Mouse (Mus musculus) liver, embryonic 14.5 days (tissue): ENCODE results near the gene Agrn. TPM values are rescaled to one million over a fixed set of nuclear protein-coding genes. Genes with fewer than 3 reads are reported as not detected.
A peak's percentile ranks its signal among the peaks of the same experiment; 100 is the strongest.

Experiments used
- ATAC-seq: fragments of 200-750 bp; cut with Nextera tagmentation; 2 replicates; pipeline ENCODE4 v1.8.0; 2017; ENCODE audit warnings: moderate number of reproducible peaks, mild to moderate bottlenecking, moderate library complexity; ENCODE audit not compliant: insufficient read depth
- DNase-seq, 3 experiments: peaks; one replicate each; pipeline ENCODE4 v3.0.0-alpha.2; 2012 to 2013; ENCODE audit warnings: low read depth in 3 of 3, low spot score in 3 of 3
- H3K27ac ChIP-seq: fragments of 300-500 bp; sonication (generic); 2 replicates; pipeline ENCODE4 v1.5.1; 2014; ENCODE audit warnings: moderate library complexity, mild to moderate bottlenecking, control low read depth, inconsistent platforms
- H3K27me3 ChIP-seq: fragments of 300-500 bp; sonication (generic); 2 replicates; pipeline ENCODE4 v1.6.1; 2014; ENCODE audit warnings: mild to moderate bottlenecking, low read length, moderate library complexity; ENCODE audit not compliant: control insufficient read depth, insufficient read depth
- H3K36me3 ChIP-seq: fragments of 300-500 bp; sonication (generic); replicated peaks from 2 replicates; pipeline ENCODE4 v1.6.1; 2014; ENCODE audit warnings: low read depth; ENCODE audit not compliant: control insufficient read depth, insufficient read depth
- H3K4me1 ChIP-seq, 2 experiments: fragments of 200-500 bp in 1 of 2; fragments of 300-500 bp in 1 of 2; sonication (generic) in 1 of 2; replicated peaks; 2 replicates each; pipeline ENCODE4 v1.6.1; 2012 to 2014; ENCODE audit warnings: antibody characterized with exemption in 1 of 2, inconsistent platforms in 1 of 2, low read length in 1 of 2; ENCODE audit not compliant: control insufficient read depth in 2 of 2, insufficient read depth in 2 of 2
- H3K4me2 ChIP-seq: fragments of 300-500 bp; sonication (generic); 2 replicates; pipeline ENCODE4 v1.6.1; 2014; ENCODE audit warnings: low read depth, mild to moderate bottlenecking, control low read depth, moderate library complexity
- H3K4me3 ChIP-seq, 2 experiments: fragments of 200-500 bp in 1 of 2; fragments of 300-500 bp in 1 of 2; sonication (generic) in 1 of 2; 2 replicates each; pipeline ENCODE4 v1.5.1; 2012 to 2014; ENCODE audit warnings: low read depth in 2 of 2, low read length in 2 of 2, mild to moderate bottlenecking in 2 of 2, control low read depth in 1 of 2, inconsistent platforms in 1 of 2, moderate library complexity in 1 of 2; ENCODE audit not compliant: insufficient read depth in 1 of 2
- H3K9ac ChIP-seq: fragments of 300-500 bp; sonication (generic); replicated peaks from 2 replicates; pipeline ENCODE4 v1.6.1; 2014; ENCODE audit warnings: mild to moderate bottlenecking, control low read depth, moderate library complexity
- H3K9me3 ChIP-seq: fragments of 300-500 bp; sonication (generic); 2 replicates; pipeline ENCODE4 v1.6.1; 2016; ENCODE audit warnings: low read length, mixed read lengths; ENCODE audit not compliant: control insufficient read depth
- CTCF ChIP-seq: IDR thresholded peaks from 2 replicates; pipeline ENCODE4 v1.5.1; 2016; ENCODE audit warnings: antibody characterized with exemption, low read depth, control low read depth
- EP300 ChIP-seq: IDR thresholded peaks from 2 replicates; pipeline ENCODE4 v1.6.1; 2016; ENCODE audit warnings: antibody characterized with exemption, low read depth
- WGBS: fragments of 180-500 bp; shearing (Covaris S2); extraction: QIAGEN DNeasy Blood & Tissue Kit; methylation state at CpG from one replicate; pipeline ENCODE4 v1.1.7; 2014; ENCODE audit not compliant: insufficient replicate concordance; 5-methylcytosine and 5-hydroxymethylcytosine counted together
- polyA plus RNA-seq, 2 experiments: library from polyadenylated mRNA; depleted of rRNA in 1 of 2; stranded (reverse) in 1 of 2; unstranded in 1 of 2; fragments of >200 nt; fragmentation: Nextera tagmentation in 1 of 2; extraction: Ambion mirVana in 1 of 2; gene quantifications; 2 replicates each; pipeline versions ENCODE4 v1.2.1 to v1.2.3; 2012 to 2014

The Agrn gene
- polyA plus RNA-seq (2012; rRNA removed) (18.5 TPM in 2 replicates), polyA plus RNA-seq (2014; fragmentation: Nextera tagmentation; extraction: Ambion mirVana) (6.7 and 7.2 TPM in 2 replicates)

- H3K4me2 ChIP-seq: peak within 1 kb of the TSS; percentile 92
- ATAC-seq (peak; percentile 83), DNase-seq (peak in 2 of 3 experiments; percentile 42 to 45)
- peak within 1 kb of the TSS; percentile 72 to 78 for H3K4me3 ChIP-seq
- H3K9ac ChIP-seq: peak within 1 kb of the TSS; percentile 75
- H3K27ac ChIP-seq: peak within 1 kb of the TSS; percentile 90
- no peak for TF ChIP-seq CTCF
- H3K27me3 ChIP-seq: peaks cover 16% of the 10 kb centered on the region
- 0% methylated on average over 63 of the region's 88 CpGs for WGBS
- H3K9me3 ChIP-seq: no peaks in the 10 kb centered on the region
- peaks cover 18 to 28% of the 10 kb centered on the region in 2 experiments for H3K4me1 ChIP-seq
- H3K36me3 ChIP-seq: no peaks in the 10 kb centered on the region
These were observed at the start of gene Agrn for GRCm38 (mm10) chr4:156197131-156197828. TSS of gene Agrn (minus strand) at chr4:156197488.

GRCm38 (mm10) chr4:156236651-156237447 lies 39.6 kb upstream of the Agrn start:
- peaks cover 46% of the 10 kb centered on the region for H3K36me3 ChIP-seq
- no peaks in the 10 kb centered on the region for H3K9me3 ChIP-seq
- DNase-seq: peak in 1 of 3 experiments; percentile 40
- no peak for TF ChIP-seq EP300
- 18% methylated on average over 55 of the region's 60 CpGs for WGBS
- no peak for ATAC-seq
- H3K27me3 ChIP-seq: no peaks in the 10 kb centered on the region
- H3K4me2 ChIP-seq: peak overlapping the region; percentile 95
- H3K4me3 ChIP-seq: peak overlapping the region; percentile 83 to 99
- peak overlapping the region; percentile 44 for H3K27ac ChIP-seq
- H3K9ac ChIP-seq: peak overlapping the region; percentile 86
- H3K4me1 ChIP-seq: peaks cover 4 to 7% of the 10 kb centered on the region in 2 experiments; a peak in 2 of 4 replicates

- Histone ChIP-seq H3K27me3 (no peaks in the 10 kb centered on the region), H3K36me3 (peaks cover 43% of the 10 kb centered on the region), H3K4me1 (peaks cover 4 to 7% of the 10 kb centered on the region in 2 experiments; a peak in 2 of 4 replicates), H3K4me3 (peak within 1 kb of the TSS; percentile 86 to 99), H3K27ac (peak within 1 kb of the TSS; percentile 88), H3K9me3 (no peaks in the 10 kb centered on the region), H3K4me2 (peak within 1 kb of the TSS; percentile 95), H3K9ac (peak within 1 kb of the TSS; percentile 92)
- DNase-seq (peak; percentile 82 to 85 (median 83)), ATAC-seq (peak; percentile 87)
- TF ChIP-seq CTCF (no peak), EP300 (no peak)
- WGBS: under 1% methylated on average over 77 of the region's 90 CpGs
These were observed 38.7 kb upstream of the Agrn start, which contains the start of gene Noc2l for GRCm38 (mm10) chr4:156235808-156236533. TSS of gene Noc2l (plus strand) at chr4:156236010.

GRCm38 (mm10) chr4:156235360-156235770 lies 38.1 kb upstream of the Agrn start:
- Histone ChIP-seq H3K27me3 (no peaks in the 10 kb centered on the region), H3K36me3 (peaks cover 37% of the 10 kb centered on the region), H3K4me3 (peak overlapping the region; percentile 86 to 99), H3K4me2 (peak overlapping the region; percentile 95), H3K27ac (peak overlapping the region; percentile 88), H3K9ac (peak overlapping the region; percentile 86), H3K9me3 (no peaks in the 10 kb centered on the region), H3K4me1 (peaks cover 4 to 7% of the 10 kb centered on the region in 2 experiments; a peak in 2 of 4 replicates)
- TF ChIP-seq CTCF (peak; percentile 41; the same call in 1 of the 2 replicates), EP300 (no peak)
- ATAC-seq (peak; percentile 54), DNase-seq (peak in 2 of 3 experiments; percentile 45 to 63)
- WGBS: 1% methylated on average over 15 of the region's 15 CpGs
